8 mouse cellular contexts compared by ENCODE assay signal in genomic region chr11:87126824-87127816, GRCm38 (mm10). TPM values are rescaled to one million over a fixed set of nuclear protein-coding genes. Genes with fewer than 3 reads are reported as not detected.
DNase-seq lines count a peak whose midpoint lies in the region; ATAC-seq and TF ChIP-seq lines count a peak whose summit lies in the region.

TSS of gene Trim37 (plus strand) at chr11:87127077.

- intact Hi-C loops in gastrocnemius, adult 2 months (cut with DNase I): loop anchor here (10.0 kb wide), 1 partner anchor 288 kb away; no protein-coding TSS in a partner anchor
- intact Hi-C loops in left cerebral cortex, adult 2 months (cut with DNase I): loop anchor here (2.0 kb wide), 1 partner anchor 16 kb away; no protein-coding TSS in a partner anchor

- H3K27ac ChIP-seq in gastrocnemius, adult 2 months: peak within 1 kb of the TSS; percentile 89
- peak within 1 kb of the TSS; percentile 95 for H3K27ac ChIP-seq in hindbrain, postnatal 0 days
- peak within 1 kb of the TSS; percentile 95 for H3K27ac ChIP-seq in left cerebral cortex, adult 2 months

- peak within 1 kb of the TSS; percentile 70 for H3K4me2 ChIP-seq in hindbrain, postnatal 0 days (ENCODE audit: low read depth, low read length)

- H3K4me1 ChIP-seq in hindbrain, postnatal 0 days (ENCODE audit: insufficient read depth, low read length): 0 out of 2 replicates have a peak, but pooled peaks cover 3% of the 10 kb centered on the region

- WGBS in hindbrain, postnatal 0 days: under 1% methylated on average over 92 of the region's 105 CpGs

- H3K4me3 ChIP-seq in gastrocnemius, adult 2 months: peak within 1 kb of the TSS; percentile 100
- peak within 1 kb of the TSS; percentile 100 for H3K4me3 ChIP-seq in hindbrain, postnatal 0 days (ENCODE audit: low read length)
- peak within 1 kb of the TSS; percentile 83 for H3K4me3 ChIP-seq in left cerebral cortex, adult 2 months

- DNase-seq in ZHBTc4 (ENCODE audit: low read depth, low spot score): peak; percentile 96
- peak; percentile 92 for DNase-seq in gastrocnemius, adult 2 months
- DNase-seq in hindbrain, postnatal 0 days (ENCODE audit: low spot score): peak; percentile 96
- peak; percentile 91 to 93 for DNase-seq in left cerebral cortex, adult 2 months (ENCODE audit: extremely low spot score in 1 of 2, low spot score in 2 of 2)
- DNase-seq in right cerebral cortex, adult 2 months (ENCODE audit: low spot score in 2 of 2): peak; percentile 84 to 88
- DNase-seq in urinary bladder, postnatal 14 days (ENCODE audit: low spot score): peak; percentile 84

- H3K27me3 ChIP-seq in hindbrain, postnatal 0 days (ENCODE audit: insufficient read depth, low read length): no peaks in the 10 kb centered on the region

- peak within 1 kb of the TSS; percentile 91 for H3K9ac ChIP-seq in hindbrain, postnatal 0 days (replicated peaks; ENCODE audit: low read length)

- H3K36me3 ChIP-seq in hindbrain, postnatal 0 days (ENCODE audit: insufficient read depth, low read length): peaks cover 14% of the 10 kb centered on the region

- H3K9me3 ChIP-seq in hindbrain, postnatal 0 days (ENCODE audit: low read length): no peaks in the 10 kb centered on the region

- TF ChIP-seq CTCF in gastrocnemius, adult 2 months (IDR thresholded peaks at IDR 0.05): no peak; the same call in 1 of the 2 replicates
- no peak for TF ChIP-seq CTCF in hindbrain, postnatal 0 days (IDR thresholded peaks at IDR 0.05; ENCODE audit: low read depth)
- no peak for TF ChIP-seq CTCF in left cerebral cortex, adult 2 months (IDR thresholded peaks at IDR 0.05)

- ATAC-seq in common myeloid progenitor, adult 5-6 weeks (replicated peaks; ENCODE audit: low read depth, poor library complexity, severe bottlenecking): peak; percentile 93
- ATAC-seq in hindbrain, postnatal 0 days: peak; percentile 97
- peak; percentile 95 for ATAC-seq in megakaryocyte, adult 5-6 weeks (ENCODE audit: poor library complexity, severe bottlenecking)

RNA-seq across cellular contexts. Expression of gene Trim37, which starts in this region (rescaled TPM):
- total RNA-seq in common myeloid progenitor, adult 5-6 weeks (2017): 72.3 and 75.1 TPM in 2 replicates
- total RNA-seq in gastrocnemius, adult 2 months (2021): 1 to 10 TPM; 3.3 to 3.6 TPM
- total RNA-seq in hindbrain, postnatal 0 days (2014; rRNA removed): 107 and 108 TPM in 2 replicates
- polyA plus RNA-seq in hindbrain, postnatal 0 days (2015; fragmentation: Nextera tagmentation; extraction: Ambion mirVana): 72.2 and 75.3 TPM in 2 replicates
- 100 to 1,000 TPM; 231 TPM for total RNA-seq in left cerebral cortex, adult 2 months (2021)
- 14.5 and 14.9 TPM in 2 replicates for total RNA-seq in megakaryocyte, adult 5-6 weeks (2015)
- 23.8 and 26.4 TPM in 2 replicates for total RNA-seq in megakaryocyte, adult 5-6 weeks (2017)

Comparison
In these comparisons a context has a peak if more than half of its experiments do, and no peak if none do; other contexts are left out.
1. Peak in every context shown above with its lines: DNase-seq, ATAC-seq, H3K4me3 ChIP-seq and H3K27ac ChIP-seq.